Mouse (Mus musculus) adrenal gland, postnatal 14 days (tissue): ENCODE measurements at regions not wholly inside any gene's neighbourhood (a gene's known extent, or its start where the extent isn't known, plus 50 kb on each side); places are given as distances from the start of the nearest gene placed in this dataset.

Experiments used
- DNase-seq: peaks from one replicate; pipeline ENCODE4 v3.0.0; 2021; ENCODE audit warnings: mixed read lengths

GRCm38 (mm10) chr11:111582980-111583379 lies 517.0 kb downstream of the Kcnj2 start:
- DNase-seq, result no peak

- DNase-seq, result no peak
Observed at GRCm38 (mm10) chr11:111583606-111584005, 517.6 kb downstream of the Kcnj2 start.

- no peak for DNase-seq
Observed at GRCm38 (mm10) chr11:111599456-111599855, 533.5 kb downstream of the Kcnj2 start.

GRCm38 (mm10) chr11:111605146-111605545 lies 539.2 kb downstream of the Kcnj2 start:
- DNase-seq, result no peak

GRCm38 (mm10) chr11:111610522-111611015 lies 544.6 kb downstream of the Kcnj2 start:
- no peak for DNase-seq

GRCm38 (mm10) chr11:111643603-111644002 lies 577.6 kb downstream of the Kcnj2 start:
- DNase-seq, result no peak

- DNase-seq, result peak; percentile 12
Observed at GRCm38 (mm10) chr11:111652882-111653281, 586.9 kb downstream of the Kcnj2 start.

GRCm38 (mm10) chr11:111657778-111658177 lies 591.8 kb downstream of the Kcnj2 start:
- DNase-seq, result no peak

GRCm38 (mm10) chr11:111658362-111659309 lies 592.7 kb downstream of the Kcnj2 start:
- no peak for DNase-seq

- DNase-seq, result no peak
Observed at GRCm38 (mm10) chr11:111663269-111663668, 597.3 kb downstream of the Kcnj2 start.

GRCm38 (mm10) chr11:111666336-111666735 lies 600.4 kb downstream of the Kcnj2 start:
- no peak for DNase-seq

GRCm38 (mm10) chr11:111671865-111672264 lies 605.9 kb downstream of the Kcnj2 start:
- no peak for DNase-seq

- no peak for DNase-seq
Observed at GRCm38 (mm10) chr11:111675673-111676072, 609.7 kb downstream of the Kcnj2 start.

GRCm38 (mm10) chr11:111682341-111682740 lies 616.4 kb downstream of the Kcnj2 start:
- no peak for DNase-seq

- DNase-seq, result no peak
Observed at GRCm38 (mm10) chr11:111683909-111684308, 617.9 kb downstream of the Kcnj2 start.

GRCm38 (mm10) chr11:111687769-111688168 lies 621.8 kb downstream of the Kcnj2 start:
- no peak for DNase-seq

- DNase-seq, result no peak
Observed at GRCm38 (mm10) chr11:111688186-111688860, 622.4 kb downstream of the Kcnj2 start.

- DNase-seq, result no peak
Observed at GRCm38 (mm10) chr11:111689899-111690298, 623.9 kb downstream of the Kcnj2 start.

- no peak for DNase-seq
Observed at GRCm38 (mm10) chr11:111691512-111691911, 625.5 kb downstream of the Kcnj2 start.

- DNase-seq, result no peak
Observed at GRCm38 (mm10) chr11:111696668-111697067, 630.7 kb downstream of the Kcnj2 start.

GRCm38 (mm10) chr11:111699862-111700261 lies 633.9 kb downstream of the Kcnj2 start:
- DNase-seq, result no peak

- DNase-seq, result no peak
Observed at GRCm38 (mm10) chr11:111706882-111707281, 640.9 kb downstream of the Kcnj2 start.

- DNase-seq, result no peak
Observed at GRCm38 (mm10) chr11:111715401-111715800, 649.4 kb downstream of the Kcnj2 start.
